ENCODE assay signal across 8 mouse cellular contexts in genomic region chr6:51208660-51209396, GRCm38 (mm10).
A peak's percentile ranks its signal among the peaks of the same experiment; 100 is the strongest.
DNase-seq lines count a peak whose midpoint lies in the region; ATAC-seq and TF ChIP-seq lines count a peak whose summit lies in the region.
"Had no signal": no experiment of that assay in that cellular context is flagged by ENCODE, and none has a peak within 500 bp of the region (broad histone marks: within the 10 kb centered on the region; RNA-seq: fewer than 3 reads in every experiment).

No protein-coding gene starts in this region.

- no peaks in the 10 kb centered on the region for H3K9me3 ChIP-seq in kidney, embryonic 16.5 days (ENCODE audit: low read length)
- no peaks in the 10 kb centered on the region for H3K9me3 ChIP-seq in liver, embryonic 14.5 days (ENCODE audit: control insufficient read depth, low read length)
- H3K9me3 ChIP-seq in neural tube, embryonic 12.5 days, result no peaks in the 10 kb centered on the region
- H3K9me3 ChIP-seq: heart, embryonic 15.5 days had no signal

- peak; percentile 65; the same call in 1 of the 2 replicates for ATAC-seq in kidney, embryonic 16.5 days (ENCODE audit: low FRiP score, low TSS enrichment)
- no peak for ATAC-seq in liver, embryonic 14.5 days (ENCODE audit: insufficient read depth)
- peak; percentile 75 for ATAC-seq in neural tube, embryonic 12.5 days (ENCODE audit: low FRiP score, low read depth)

- H3K27me3 ChIP-seq in kidney, embryonic 16.5 days (ENCODE audit: insufficient read depth, low read length), result peaks cover 17% of the 10 kb centered on the region
- peaks cover 14% of the 10 kb centered on the region for H3K27me3 ChIP-seq in liver, embryonic 14.5 days (ENCODE audit: control insufficient read depth, insufficient read depth, low read length)
- H3K27me3 ChIP-seq in neural tube, embryonic 12.5 days (replicated peaks), result no peaks in the 10 kb centered on the region

- H3K27ac ChIP-seq in kidney, embryonic 16.5 days (ENCODE audit: low read length), result no peak overlapping the region
- H3K27ac ChIP-seq in liver, embryonic 14.5 days, result no peak overlapping the region
- no peak overlapping the region for H3K27ac ChIP-seq in neural tube, embryonic 12.5 days
- H3K27ac ChIP-seq: heart, embryonic 15.5 days had no signal

- TF ChIP-seq EP300 in liver, embryonic 14.5 days (IDR thresholded peaks at IDR 0.05; ENCODE audit: low read depth), result no peak

- H3K9ac ChIP-seq in kidney, embryonic 16.5 days (replicated peaks; ENCODE audit: low read length), result no peak overlapping the region
- H3K9ac ChIP-seq in liver, embryonic 14.5 days (replicated peaks), result no peak overlapping the region
- H3K9ac ChIP-seq in neural tube, embryonic 12.5 days, result no peak overlapping the region
- H3K9ac ChIP-seq: heart, embryonic 15.5 days had no signal

- peak; percentile 59 for TF ChIP-seq CTCF in liver, embryonic 14.5 days (IDR thresholded peaks at IDR 0.05; ENCODE audit: low read depth)

- no peaks in the 10 kb centered on the region for H3K36me3 ChIP-seq in kidney, embryonic 16.5 days (ENCODE audit: insufficient read depth, low read length)
- no peaks in the 10 kb centered on the region for H3K36me3 ChIP-seq in liver, embryonic 14.5 days (replicated peaks; ENCODE audit: control insufficient read depth, insufficient read depth, low read depth)
- no peaks in the 10 kb centered on the region for H3K36me3 ChIP-seq in neural tube, embryonic 12.5 days
- H3K36me3 ChIP-seq: heart, embryonic 15.5 days had no signal

- H3K4me3 ChIP-seq in kidney, embryonic 16.5 days (ENCODE audit: low read length), result no peak overlapping the region
- H3K4me3 ChIP-seq in liver, embryonic 14.5 days (ENCODE audit: insufficient read depth in 1 of 2, low read depth in 2 of 2, low read length in 2 of 2), result no peak overlapping the region
- H3K4me3 ChIP-seq in neural tube, embryonic 12.5 days, result no peak overlapping the region

- WGBS in kidney, embryonic 16.5 days, result 2% methylated on average over 6 of the region's 6 CpGs
- 1% methylated on average over 6 of the region's 6 CpGs for WGBS in liver, embryonic 14.5 days (ENCODE audit: insufficient replicate concordance)
- 3% methylated on average over 6 of the region's 6 CpGs for WGBS in neural tube, embryonic 12.5 days

- DNase-seq in CD4-positive, CD25-positive, alpha-beta regulatory T cell, adult 2 months (ENCODE audit: low read depth, low spot score), result peak; percentile 88
- peak; percentile 82 for DNase-seq in MN1 (ENCODE audit: low spot score)
- DNase-seq in cerebellum, adult 9-11 months, result peak; percentile 60
- DNase-seq in heart, adult 8-10 months (ENCODE audit: low spot score), result peak; percentile 79
- peak; percentile 42 to 57 (median 44) for DNase-seq in liver, embryonic 14.5 days (ENCODE audit: low read depth in 3 of 3, low spot score in 3 of 3)

- peaks cover 14% of the 10 kb centered on the region for H3K4me1 ChIP-seq in kidney, embryonic 16.5 days (ENCODE audit: insufficient read depth, low read length)
- 0 out of 4 replicates have a peak, but pooled peaks cover 0 to 2% of the 10 kb centered on the region in 2 experiments for H3K4me1 ChIP-seq in liver, embryonic 14.5 days (replicated peaks; ENCODE audit: control insufficient read depth in 2 of 2, insufficient read depth in 2 of 2, low read length in 1 of 2)
- peaks cover 16% of the 10 kb centered on the region; the same call in 1 of the 2 replicates for H3K4me1 ChIP-seq in neural tube, embryonic 12.5 days

- H3K4me2 ChIP-seq in kidney, embryonic 16.5 days (replicated peaks; ENCODE audit: low read depth, low read length), result 0 out of 2 replicates have a peak overlapping the region, but pooled peaks have one; percentile 10
- H3K4me2 ChIP-seq in liver, embryonic 14.5 days (ENCODE audit: low read depth), result no peak overlapping the region
- H3K4me2 ChIP-seq in neural tube, embryonic 12.5 days (replicated peaks), result 0 out of 2 replicates have a peak overlapping the region, but pooled peaks have one; percentile 12
